Mouse (Mus musculus): ENCODE results near the gene Pcgf1. TPM values are rescaled to one million over a fixed set of nuclear protein-coding genes. Genes with fewer than 3 reads are reported as not detected.

Pcgf1 gene
- polyA plus RNA-seq, 1 experiment from 2014 or later, result 25.1 TPM

GRCm38 (mm10) chr6:83087205-83087925, 9.7 kb downstream of the Pcgf1 start:
- Histone ChIP-seq H3K27ac (ENCODE audit: low read length) (no peak overlapping the region), H3K36me3 (ENCODE audit: control insufficient read depth, insufficient read depth, low read length) (no peaks in the 10 kb centered on the region), H3K4me3 (replicated peaks; ENCODE audit: low read length) (peak overlapping the region; percentile 16), H3K4me2 (ENCODE audit: low read depth, low read length) (peak overlapping the region; percentile 43), H3K9me3 (replicated peaks; ENCODE audit: control insufficient read depth, low read length) (no peaks in the 10 kb centered on the region), H3K4me1 (ENCODE audit: control insufficient read depth, insufficient read depth, low read length) (0 out of 2 replicates have a peak, but pooled peaks cover 7% of the 10 kb centered on the region), H3K27me3 (ENCODE audit: control insufficient read depth, insufficient read depth, low read length) (peaks cover 72% of the 10 kb centered on the region), H3K9ac (ENCODE audit: low read length) (peak overlapping the region; percentile 31)
- 5% methylated on average over 47 of the region's 47 CpGs for WGBS
- ATAC-seq (ENCODE audit: insufficient read depth, low FRiP score), result no peak

GRCm38 (mm10) chr6:83087926-83088260, 10.2 kb downstream of the Pcgf1 start:
- WGBS, result 16% methylated on average over 9 of the region's 9 CpGs
- Histone ChIP-seq H3K27ac (ENCODE audit: low read length) (no peak overlapping the region), H3K4me2 (ENCODE audit: low read depth, low read length) (peak overlapping the region; percentile 43; the same call in 1 of the 2 replicates), H3K9me3 (replicated peaks; ENCODE audit: control insufficient read depth, low read length) (no peaks in the 10 kb centered on the region), H3K27me3 (ENCODE audit: control insufficient read depth, insufficient read depth, low read length) (peaks cover 67% of the 10 kb centered on the region), H3K4me1 (ENCODE audit: control insufficient read depth, insufficient read depth, low read length) (0 out of 2 replicates have a peak, but pooled peaks cover 7% of the 10 kb centered on the region), H3K9ac (ENCODE audit: low read length) (peak overlapping the region; percentile 31; the same call in 1 of the 2 replicates), H3K36me3 (ENCODE audit: control insufficient read depth, insufficient read depth, low read length) (no peaks in the 10 kb centered on the region), H3K4me3 (replicated peaks; ENCODE audit: low read length) (peak overlapping the region; percentile 16; the same call in 1 of the 2 replicates)
- ATAC-seq (ENCODE audit: insufficient read depth, low FRiP score), result no peak

DNA sequence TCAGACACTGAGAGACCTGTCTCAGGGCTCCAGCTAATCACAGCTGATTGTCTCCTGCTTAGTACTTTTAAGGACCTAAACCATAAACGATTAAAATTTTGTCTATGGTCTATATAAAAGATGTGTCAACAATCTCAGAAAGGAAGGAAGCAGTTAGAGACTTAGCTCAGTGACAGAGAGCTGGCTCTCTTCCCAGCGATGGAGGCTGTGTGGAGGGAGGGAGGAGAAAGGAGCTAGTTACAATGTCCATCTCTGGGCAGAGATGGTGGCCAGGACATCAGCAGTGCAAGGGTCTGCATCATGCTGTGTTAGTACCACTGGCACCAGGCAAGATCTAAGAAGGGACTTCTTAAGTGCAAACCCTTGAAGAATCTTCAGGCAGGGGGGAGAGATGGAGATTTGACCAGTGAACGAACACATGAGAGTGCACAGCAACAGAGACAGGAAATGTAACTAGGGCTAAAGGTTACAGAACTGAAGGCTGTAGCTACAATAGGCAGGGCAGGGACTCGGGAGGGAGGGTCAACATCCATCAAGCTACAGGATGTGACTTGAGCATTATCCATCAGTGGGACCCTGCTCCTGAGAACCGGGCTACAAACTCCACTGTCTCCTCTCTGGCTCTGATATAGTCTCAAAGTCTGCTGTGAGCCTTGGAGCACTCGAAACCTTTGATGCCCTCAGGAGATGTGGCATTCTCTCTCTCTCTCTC, 14.9 kb downstream of the Pcgf1 start:
- no peak overlapping the region for H3K27ac ChIP-seq (ENCODE audit: low read length)
- no peaks in the 10 kb centered on the region for H3K9me3 ChIP-seq (replicated peaks; ENCODE audit: control insufficient read depth, low read length)
- no peak overlapping the region for H3K4me3 ChIP-seq (replicated peaks; ENCODE audit: low read length)
- no peaks in the 10 kb centered on the region for H3K36me3 ChIP-seq (ENCODE audit: control insufficient read depth, insufficient read depth, low read length)
- peaks cover 24% of the 10 kb centered on the region for H3K27me3 ChIP-seq (ENCODE audit: control insufficient read depth, insufficient read depth, low read length)
- H3K9ac ChIP-seq (ENCODE audit: low read length), result no peak overlapping the region
- 0 out of 2 replicates have a peak, but pooled peaks have one; percentile 47 for ATAC-seq (ENCODE audit: insufficient read depth, low FRiP score)
- H3K4me1 ChIP-seq (ENCODE audit: control insufficient read depth, insufficient read depth, low read length), result 0 out of 2 replicates have a peak, but pooled peaks cover under 1% of the 10 kb centered on the region
- WGBS, result 24% methylated on average over 6 of the region's 6 CpGs
- H3K4me2 ChIP-seq (ENCODE audit: low read depth, low read length), result no peak overlapping the region

DNA sequence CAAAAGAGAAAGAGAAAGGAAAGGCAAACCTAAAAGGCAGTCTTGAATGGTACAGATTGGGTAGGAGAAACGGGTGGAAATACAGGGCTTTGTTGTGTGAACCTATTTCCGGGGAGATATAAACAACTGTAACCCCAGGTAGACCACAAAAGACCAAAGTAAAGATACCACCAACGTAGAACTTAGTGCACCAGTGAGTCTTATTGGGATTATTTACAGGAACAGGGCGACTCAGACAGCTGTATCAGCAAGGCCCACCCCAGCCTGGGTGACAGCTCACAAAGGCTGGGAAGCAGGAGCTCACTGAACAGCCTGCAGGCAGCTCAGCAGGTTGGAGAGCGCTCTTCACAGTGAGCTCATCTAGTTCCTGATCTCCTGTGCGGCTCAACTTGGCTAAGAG, 18.3 kb downstream of the Pcgf1 start:
- no peak overlapping the region for H3K4me3 ChIP-seq (replicated peaks; ENCODE audit: low read length)
- WGBS, result 41% methylated on average over 6 of the region's 6 CpGs
- no peak overlapping the region for H3K27ac ChIP-seq (ENCODE audit: low read length)
- no peaks in the 10 kb centered on the region for H3K36me3 ChIP-seq (ENCODE audit: control insufficient read depth, insufficient read depth, low read length)
- no peak overlapping the region for H3K9ac ChIP-seq (ENCODE audit: low read length)
- no peaks in the 10 kb centered on the region for H3K4me1 ChIP-seq (ENCODE audit: control insufficient read depth, insufficient read depth, low read length)
- H3K9me3 ChIP-seq (replicated peaks; ENCODE audit: control insufficient read depth, low read length), result no peaks in the 10 kb centered on the region
- ATAC-seq (ENCODE audit: insufficient read depth, low FRiP score), result no peak
- H3K4me2 ChIP-seq (ENCODE audit: low read depth, low read length), result no peak overlapping the region
- H3K27me3 ChIP-seq (ENCODE audit: control insufficient read depth, insufficient read depth, low read length), result no peaks in the 10 kb centered on the region

- no peaks in the 10 kb centered on the region for H3K27me3 ChIP-seq (ENCODE audit: control insufficient read depth, insufficient read depth, low read length)
- H3K4me3 ChIP-seq (replicated peaks; ENCODE audit: low read length), result no peak overlapping the region
- WGBS, result 55% methylated on average over 2 of the region's 2 CpGs
- no peaks in the 10 kb centered on the region for H3K36me3 ChIP-seq (ENCODE audit: control insufficient read depth, insufficient read depth, low read length)
- no peak overlapping the region for H3K9ac ChIP-seq (ENCODE audit: low read length)
- H3K9me3 ChIP-seq (replicated peaks; ENCODE audit: control insufficient read depth, low read length), result no peaks in the 10 kb centered on the region
- H3K27ac ChIP-seq (ENCODE audit: low read length), result no peak overlapping the region
- H3K4me1 ChIP-seq (ENCODE audit: control insufficient read depth, insufficient read depth, low read length), result peaks cover 14% of the 10 kb centered on the region
- ATAC-seq (ENCODE audit: insufficient read depth, low FRiP score), result no peak
- no peak overlapping the region for H3K4me2 ChIP-seq (ENCODE audit: low read depth, low read length)
These were observed 20.7 kb downstream of the Pcgf1 start for GRCm38 (mm10) chr6:83098411-83098810.

DNA sequence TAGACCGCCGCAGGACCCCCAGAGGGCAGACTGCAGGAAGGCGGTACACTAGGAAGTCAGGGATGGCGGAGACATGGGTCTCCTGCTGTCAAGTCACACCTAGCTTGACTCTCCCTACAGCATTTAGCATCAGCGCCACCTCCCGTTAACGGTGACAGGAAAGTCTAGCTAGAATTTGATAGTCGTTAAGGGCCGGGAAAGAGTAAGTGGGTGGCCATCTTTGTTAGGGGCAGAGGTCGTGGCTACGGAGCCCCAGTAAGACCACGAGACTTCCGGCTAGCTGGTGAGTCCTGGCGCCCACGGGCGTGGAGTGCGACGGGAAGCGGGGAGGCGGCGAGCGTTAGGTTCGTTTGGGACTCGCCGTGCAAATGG, 23.6 kb downstream of the Pcgf1 start, which contains the start of the genes Ccdc142 and Gm42688:
TSS of gene Ccdc142 (plus strand) at position 286 of the 372 bp plus-strand sequence.
TSS of gene Gm42688 (plus strand) at position 302 of the 372 bp plus-strand sequence.
- Histone ChIP-seq H3K36me3 (ENCODE audit: control insufficient read depth, insufficient read depth, low read length) (no peaks in the 10 kb centered on the region), H3K27me3 (ENCODE audit: control insufficient read depth, insufficient read depth, low read length) (no peaks in the 10 kb centered on the region), H3K9me3 (replicated peaks; ENCODE audit: control insufficient read depth, low read length) (no peaks in the 10 kb centered on the region), H3K4me1 (ENCODE audit: control insufficient read depth, insufficient read depth, low read length) (peaks cover 14% of the 10 kb centered on the region), H3K4me2 (ENCODE audit: low read depth, low read length) (peak within 1 kb of the TSS; percentile 98), H3K4me3 (replicated peaks; ENCODE audit: low read length) (peak within 1 kb of the TSS; percentile 58), H3K9ac (ENCODE audit: low read length) (peak within 1 kb of the TSS; percentile 75), H3K27ac (ENCODE audit: low read length) (peak within 1 kb of the TSS; percentile 75)
- peak; percentile 89 for ATAC-seq (ENCODE audit: insufficient read depth, low FRiP score)
- WGBS, result under 1% methylated on average over 25 of the region's 25 CpGs

GRCm38 (mm10) chr6:83101688-83102556, 24.3 kb downstream of the Pcgf1 start:
- H3K9ac ChIP-seq (ENCODE audit: low read length), result peak overlapping the region; percentile 75
- H3K27ac ChIP-seq (ENCODE audit: low read length), result peak overlapping the region; percentile 75
- no peaks in the 10 kb centered on the region for H3K36me3 ChIP-seq (ENCODE audit: control insufficient read depth, insufficient read depth, low read length)
- peak overlapping the region; percentile 58 for H3K4me3 ChIP-seq (replicated peaks; ENCODE audit: low read length)
- peak overlapping the region; percentile 98 for H3K4me2 ChIP-seq (ENCODE audit: low read depth, low read length)
- peaks cover 14% of the 10 kb centered on the region for H3K4me1 ChIP-seq (ENCODE audit: control insufficient read depth, insufficient read depth, low read length)
- ATAC-seq (ENCODE audit: insufficient read depth, low FRiP score), result peak; percentile 77
- no peaks in the 10 kb centered on the region for H3K27me3 ChIP-seq (ENCODE audit: control insufficient read depth, insufficient read depth, low read length)
- H3K9me3 ChIP-seq (replicated peaks; ENCODE audit: control insufficient read depth, low read length), result no peaks in the 10 kb centered on the region
- WGBS, result 0% methylated on average over 74 of the region's 74 CpGs

- no peak overlapping the region for H3K4me3 ChIP-seq (replicated peaks; ENCODE audit: low read length)
- H3K4me2 ChIP-seq (ENCODE audit: low read depth, low read length), result peak overlapping the region; percentile 98; the same call in 1 of the 2 replicates
These were observed 25.5 kb downstream of the Pcgf1 start for GRCm38 (mm10) chr6:83103130-83103650.

More at GRCm38 (mm10) chr6:83103130-83103650, 25.5 kb downstream of the Pcgf1 start:
- H3K36me3 ChIP-seq (ENCODE audit: control insufficient read depth, insufficient read depth, low read length), result no peaks in the 10 kb centered on the region
- peak overlapping the region; percentile 75 for H3K9ac ChIP-seq (ENCODE audit: low read length)
- ATAC-seq (ENCODE audit: insufficient read depth, low FRiP score), result no peak
- no peak overlapping the region for H3K27ac ChIP-seq (ENCODE audit: low read length)
- no peaks in the 10 kb centered on the region for H3K27me3 ChIP-seq (ENCODE audit: control insufficient read depth, insufficient read depth, low read length)
- 50% methylated on average over 11 of the region's 11 CpGs for WGBS
- H3K9me3 ChIP-seq (replicated peaks; ENCODE audit: control insufficient read depth, low read length), result no peaks in the 10 kb centered on the region
- peaks cover 21% of the 10 kb centered on the region for H3K4me1 ChIP-seq (ENCODE audit: control insufficient read depth, insufficient read depth, low read length)

Data from stomach, embryonic 16.5 days (tissue).